Mouse (Mus musculus) adrenal gland, postnatal 4 days (tissue): ENCODE measurements around the gene Gm5797. TPM values are rescaled to one million over a fixed set of nuclear protein-coding genes. Genes with fewer than 3 reads are reported as not detected.
"Not testable (repeated sequence)": the region's sequence is repeated elsewhere in the genome, so short reads cannot be mapped to it uniquely, and the experiment has no call there.

Source experiments
- DNase-seq, 2 experiments: peaks; one replicate each; pipeline ENCODE4 v3.0.0; 2021 to 2022; ENCODE audit warnings: low spot score in 2 of 2, mixed read lengths in 2 of 2
- long read RNA-seq, 2 experiments: library from polyadenylated mRNA; stranded (forward); transcript quantifications; one replicate each; pipeline ENCODE4 v2.0.0; 2021
- total RNA-seq, 2 experiments: library from RNA; stranded (reverse); gene quantifications; 2 replicates each; pipeline ENCODE4 v1.2.3; 2021

Gm5797 gene
- total RNA-seq: not detected
- long read RNA-seq, experiment 1: 0 reads
- long read RNA-seq, experiment 2: 0 reads

- DNase-seq: not testable (repeated sequence)
Observed at GRCm38 (mm10) chr14:7332295-7332694, at the start of gene Gm5797. Gm5797 (minus strand) TSS chr14:7332395.

- DNase-seq: not testable (repeated sequence)
Observed at GRCm38 (mm10) chr14:7365034-7365433, 32.8 kb upstream of the Gm5797 start, which contains the start of gene Gm8374. Gm8374 (minus strand) TSS chr14:7365134.

GRCm38 (mm10) chr14:7315093-7315492 is 17.1 kb downstream of the Gm5797 start:
- peak in 1 of 2 experiments; percentile 1 for DNase-seq

- not testable (repeated sequence) for DNase-seq
Observed at GRCm38 (mm10) chr14:7314661-7315060, 17.5 kb downstream of the Gm5797 start, which contains the start of gene Gm3739. Gm3739 (minus strand) TSS chr14:7315049.

Other genes starting within 250 kb of the Gm5797 start
- gene Gm3696, start 231.8 kb downstream of the Gm5797 start, total RNA-seq: under 1 TPM in 1 of 2 experiments, not detected in 1; 0.78 TPM
- gene Gm6676, start 207.0 kb downstream of the Gm5797 start, total RNA-seq: not detected
- gene Gm3512, start 157.9 kb downstream of the Gm5797 start, total RNA-seq: under 1 TPM; 0.48 to 0.54 TPM
- not detected for gene Gm16434, start 137.9 kb downstream of the Gm5797 start, total RNA-seq
- not detected for gene Gm3727, start 67.7 kb downstream of the Gm5797 start, total RNA-seq
- not detected for gene Gm3739, start 17.3 kb downstream of the Gm5797 start, total RNA-seq
- not detected for gene Gm8374, start 32.7 kb upstream of the Gm5797 start, total RNA-seq
- not detected for gene Gm3755, start 118.5 kb upstream of the Gm5797 start, total RNA-seq
- gene Gm3752, start 151.4 kb upstream of the Gm5797 start, total RNA-seq: not detected
- gene Gm3558, start 236.2 kb upstream of the Gm5797 start, total RNA-seq: 1 to 10 TPM; 1.3 to 2.0 TPM